Mouse (Mus musculus) 3T3-L1 (cell line): ENCODE results near the gene Ang.

Source experiments
- DNase-seq: peaks from one replicate; pipeline ENCODE4 v3.0.0-alpha.2; 2015; ENCODE audit warnings: low read depth, low spot score

Gene Ang

DNA sequence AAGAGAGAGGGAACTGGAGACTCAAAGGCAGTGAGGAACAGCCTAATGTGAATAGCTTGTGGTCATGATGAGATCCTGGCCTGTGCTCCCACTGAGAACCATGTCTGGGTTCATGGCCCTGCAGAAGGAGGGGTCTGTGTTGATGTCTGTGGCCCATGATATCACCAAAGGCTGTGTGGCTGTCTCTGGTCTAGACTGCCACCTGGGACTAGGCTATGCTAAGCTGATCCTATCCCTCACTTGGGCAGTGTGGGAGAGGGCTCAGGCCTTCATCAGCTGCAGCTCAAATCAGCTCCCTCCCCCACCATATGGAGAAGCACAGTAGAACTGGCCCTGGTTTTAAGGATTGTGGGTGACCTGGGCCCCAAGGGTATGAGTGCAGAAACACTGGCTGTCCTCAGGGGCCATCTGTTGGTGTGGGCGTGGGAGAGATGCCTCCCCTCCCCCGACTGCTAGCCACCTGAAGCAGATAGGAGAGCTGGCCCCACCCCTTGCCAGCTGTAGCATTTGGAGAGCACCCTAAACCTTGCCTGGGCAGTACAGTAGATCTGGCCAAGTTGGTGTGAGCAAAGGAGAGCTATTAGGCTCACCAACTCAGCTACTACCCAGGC is 36.8 kb downstream of the Ang start:
- DNase-seq, result no peak

DNA sequence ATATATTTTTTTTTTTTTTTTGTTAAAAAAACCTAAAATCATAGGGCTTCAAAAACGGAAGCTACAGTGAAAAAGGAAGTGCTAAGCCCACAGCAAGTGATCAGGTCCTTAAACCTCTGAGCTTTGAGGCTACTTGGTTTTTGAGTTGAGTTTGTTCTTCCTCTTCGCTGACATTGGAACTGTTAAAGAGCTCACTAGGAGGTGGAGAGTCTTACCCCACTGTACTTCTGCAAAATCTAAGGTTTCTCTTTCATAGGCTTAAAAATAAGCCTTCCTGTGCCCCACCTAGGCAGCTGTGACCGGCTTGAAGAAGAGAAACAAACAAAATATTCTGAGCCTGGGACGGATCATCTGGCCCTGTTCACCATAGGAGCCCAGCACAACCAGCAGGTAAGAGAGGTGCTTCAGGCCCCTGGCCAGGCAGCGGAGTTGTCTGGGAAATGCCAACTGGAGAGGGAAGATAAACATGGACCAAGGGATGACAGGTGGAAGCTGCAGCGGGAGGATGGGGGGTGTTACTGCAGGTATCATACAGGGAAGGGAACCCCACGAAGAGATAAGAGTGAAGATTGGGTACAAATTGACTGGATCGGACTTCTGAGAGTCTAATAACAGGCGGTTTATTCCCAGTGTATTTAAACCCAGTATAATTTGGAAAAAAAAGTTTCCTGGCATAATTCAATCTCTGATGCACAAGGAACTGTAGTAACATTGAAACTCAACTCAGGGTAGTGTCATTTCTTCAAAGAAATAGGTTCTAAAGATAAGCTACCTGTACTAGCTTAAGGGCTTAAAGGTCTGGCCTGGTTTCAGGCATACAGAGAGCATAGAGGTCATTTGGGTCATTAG is 38.0 kb downstream of the Ang start:
- no peak for DNase-seq

DNA sequence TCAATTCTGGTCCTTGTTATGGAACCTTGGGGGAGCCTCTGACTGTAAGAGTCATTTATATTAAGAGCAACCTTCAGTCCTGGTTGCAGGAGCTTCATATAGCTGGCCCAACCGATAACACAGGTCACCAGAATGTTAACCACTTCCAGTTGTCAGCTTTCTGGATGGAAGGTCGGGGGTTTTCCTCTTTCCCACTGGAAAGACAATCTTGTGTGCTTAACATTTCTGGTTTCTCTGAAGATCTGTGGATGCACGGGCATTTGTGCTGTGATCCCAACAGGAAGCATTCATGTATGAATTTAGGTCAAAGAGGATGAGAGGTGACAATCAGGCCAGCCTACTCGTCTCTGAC is 38.6 kb downstream of the Ang start:
- no peak for DNase-seq

DNA sequence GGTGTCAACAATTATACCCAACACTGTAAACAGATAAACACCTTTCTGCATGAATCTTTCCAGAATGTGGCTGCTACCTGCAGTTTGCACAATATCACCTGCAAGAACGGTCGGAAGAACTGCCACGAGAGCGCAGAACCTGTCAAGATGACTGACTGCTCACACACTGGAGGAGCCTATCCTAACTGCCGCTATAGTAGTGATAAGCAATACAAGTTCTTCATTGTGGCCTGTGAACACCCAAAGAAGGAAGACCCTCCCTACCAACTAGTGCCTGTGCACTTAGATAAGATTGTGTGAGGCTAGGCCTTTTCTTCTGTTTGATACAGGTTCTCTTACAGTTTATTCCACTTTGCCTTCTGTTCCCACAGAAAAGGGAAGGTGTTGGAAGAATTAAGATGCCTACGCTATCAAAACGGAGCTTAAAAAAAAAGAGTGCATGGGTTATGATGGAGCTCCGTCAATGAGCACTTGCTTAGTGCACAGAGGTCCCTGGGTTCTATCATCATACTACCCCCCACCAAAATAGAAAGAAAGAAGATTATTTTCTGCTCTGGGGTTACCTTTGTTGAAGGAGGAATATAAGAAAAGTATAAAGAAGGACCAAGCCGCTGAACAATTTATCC is 39.5 kb downstream of the Ang start:
- DNase-seq, result no peak

DNA sequence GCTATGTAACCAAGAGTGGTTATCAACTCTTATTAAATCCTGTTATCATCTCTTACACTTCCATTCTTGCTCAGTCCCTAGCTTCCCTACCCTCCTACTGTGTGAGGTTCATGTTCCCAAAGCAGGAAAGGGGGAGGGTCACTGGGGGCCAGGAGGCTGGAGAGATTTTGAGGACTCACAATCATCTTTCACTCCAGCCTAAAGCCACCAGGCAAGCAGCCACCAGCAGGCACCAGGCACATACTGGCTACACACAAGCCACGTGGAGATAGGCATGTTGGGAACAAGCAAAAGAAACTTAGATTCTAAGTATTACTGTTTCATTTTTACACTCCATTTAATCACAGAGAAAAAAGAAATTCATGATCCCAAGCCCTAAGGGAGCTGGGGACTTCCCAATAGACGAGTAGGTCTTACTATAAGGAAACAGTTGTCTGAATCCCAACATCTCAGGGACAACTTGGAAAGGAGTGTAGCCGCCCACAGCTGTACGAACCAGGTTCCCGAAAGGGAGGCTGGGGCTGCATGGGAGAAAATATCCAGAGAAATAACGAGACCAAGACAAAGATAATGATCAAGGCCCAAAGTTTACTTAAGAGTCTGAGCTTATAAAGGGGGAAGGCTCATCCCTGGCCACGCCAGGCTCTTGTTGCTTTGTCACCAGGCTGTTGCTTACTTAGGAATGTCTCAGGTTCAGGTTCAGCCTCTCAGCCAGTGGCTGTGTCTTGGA is 40.3 kb downstream of the Ang start:
- DNase-seq, result no peak

DNA sequence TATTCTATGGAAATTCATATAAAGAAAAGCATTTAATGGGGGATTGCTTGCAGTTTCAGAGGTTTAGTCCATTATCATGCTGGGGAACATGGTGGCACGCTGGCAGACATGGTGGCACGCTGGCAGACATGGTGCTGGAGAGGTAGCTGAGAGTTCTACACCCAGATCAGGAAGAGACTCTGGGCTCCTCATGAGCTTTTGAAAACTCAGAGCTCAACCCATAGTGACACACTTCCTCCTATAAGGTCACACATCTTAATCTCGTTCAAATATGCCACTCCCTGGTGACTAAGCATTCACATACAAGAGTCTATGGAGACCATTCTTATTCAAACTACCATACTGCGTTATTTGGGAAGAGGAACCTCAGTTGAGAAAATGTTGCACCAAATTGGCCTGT is 41.4 kb downstream of the Ang start:
- DNase-seq, result no peak

DNA sequence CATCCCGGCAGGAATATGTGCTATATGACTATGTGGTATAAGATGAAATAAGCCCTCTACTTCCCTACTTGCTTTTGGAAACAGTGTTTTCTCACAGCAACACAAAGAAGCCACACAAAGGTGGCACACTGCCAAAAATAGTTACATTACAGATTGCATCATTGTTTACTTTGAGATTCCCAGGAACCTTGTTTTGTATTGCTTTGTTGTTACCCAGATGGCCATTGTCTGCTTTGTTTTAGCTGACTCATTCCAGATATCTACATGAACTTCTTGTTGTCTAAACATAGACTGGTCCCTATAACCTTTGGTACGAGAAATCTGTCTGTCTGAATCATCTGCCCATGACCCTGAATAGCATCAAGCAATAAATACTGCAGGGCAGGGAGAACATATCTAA is 49.4 kb downstream of the Ang start:
- peak; percentile 59 for DNase-seq

DNA sequence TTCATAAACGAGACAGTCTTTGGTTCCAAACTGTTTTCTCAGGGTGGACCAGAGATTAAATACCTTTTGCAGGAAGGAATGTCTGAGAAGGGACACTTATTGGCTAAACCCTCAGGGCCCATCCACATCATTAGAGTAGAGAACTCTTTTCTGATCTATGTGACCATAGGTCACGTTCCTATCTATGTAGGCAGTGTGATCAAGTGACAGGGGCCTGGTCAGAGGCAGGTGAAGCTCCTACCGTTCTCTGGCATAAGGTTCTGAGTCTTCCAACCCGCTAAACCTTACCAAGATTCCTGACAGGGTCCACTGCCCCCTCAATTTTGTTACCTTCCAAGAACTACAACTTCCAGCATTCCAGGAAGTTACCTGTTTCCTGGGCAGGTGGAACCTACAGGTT is 51.2 kb downstream of the Ang start:
- no peak for DNase-seq

DNA sequence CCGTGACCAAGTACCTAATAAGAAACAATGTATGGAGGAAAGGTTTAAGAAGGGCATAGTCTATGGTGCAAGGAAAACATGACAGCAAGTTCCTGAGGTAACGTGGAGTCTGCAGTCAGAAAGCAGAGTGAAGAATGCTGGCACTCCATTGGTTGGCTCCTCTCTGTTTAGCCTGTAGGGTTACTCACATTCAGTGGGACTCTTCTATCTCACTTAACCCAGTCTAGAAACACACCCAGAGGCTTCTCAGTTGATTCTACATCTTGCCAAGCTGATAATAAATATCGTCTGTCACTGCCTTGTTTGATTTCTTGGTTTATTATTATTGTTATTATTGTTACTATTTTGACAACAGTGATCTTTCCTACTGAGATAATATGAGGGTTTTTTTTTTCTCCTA is 51.6 kb downstream of the Ang start:
- DNase-seq, result no peak

DNA sequence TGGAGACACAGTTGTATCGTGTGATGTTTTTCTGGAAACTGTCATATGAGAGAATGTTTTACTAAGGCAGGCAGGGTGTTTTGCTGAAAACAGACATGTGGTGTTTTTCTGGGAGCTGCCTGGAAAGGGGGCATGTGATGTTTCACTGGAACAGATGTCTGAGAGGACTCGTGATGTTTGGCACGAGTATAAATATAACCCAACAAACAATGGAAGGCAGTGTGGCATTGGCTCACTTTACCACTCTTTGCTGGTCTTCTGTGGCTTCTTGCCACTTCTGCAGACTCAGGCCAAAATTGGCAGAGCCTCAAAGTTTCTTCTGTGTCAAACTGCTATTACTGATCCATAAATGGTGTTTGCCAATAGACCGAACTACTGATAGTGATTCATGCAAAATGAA is 52.3 kb downstream of the Ang start:
- no peak for DNase-seq

DNA sequence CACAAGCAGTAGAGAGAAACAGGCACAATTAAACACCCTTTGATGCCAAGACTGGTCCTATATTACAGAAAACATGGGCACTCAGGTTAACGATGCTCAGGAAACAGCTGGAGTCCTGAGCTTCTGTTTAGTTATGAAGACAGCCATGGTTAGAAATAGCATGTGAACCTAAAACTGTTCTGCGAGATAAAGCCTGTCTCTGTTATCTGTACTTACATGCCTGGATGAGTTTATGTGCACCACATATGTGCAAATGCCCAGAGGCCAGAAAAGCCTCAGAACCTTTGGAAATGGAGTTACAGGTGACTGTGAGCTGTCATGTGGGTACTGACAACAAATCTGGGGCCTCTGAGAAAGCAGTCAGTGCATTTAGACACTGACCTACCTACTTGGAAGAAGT is 53.0 kb downstream of the Ang start:
- no peak for DNase-seq

DNA sequence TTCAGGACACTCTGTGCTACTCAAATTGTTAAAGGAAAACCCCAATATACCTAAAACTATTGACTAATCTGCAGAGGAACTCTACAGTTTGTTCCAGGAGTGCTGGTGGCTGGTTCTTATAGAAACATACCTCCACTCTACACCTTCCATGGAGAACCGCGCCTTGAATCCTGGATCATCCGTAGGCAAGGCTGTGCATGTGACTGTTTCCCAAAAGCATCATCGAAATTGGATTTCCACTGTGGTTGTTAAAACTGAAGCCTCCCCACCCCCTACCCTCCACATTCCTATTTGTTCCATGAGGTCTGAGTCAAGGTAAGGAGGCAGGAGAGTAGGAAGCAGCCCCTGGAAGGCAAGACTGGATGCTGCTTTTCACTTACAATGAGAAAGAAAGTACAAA is 53.5 kb downstream of the Ang start:
- DNase-seq, result no peak

DNA sequence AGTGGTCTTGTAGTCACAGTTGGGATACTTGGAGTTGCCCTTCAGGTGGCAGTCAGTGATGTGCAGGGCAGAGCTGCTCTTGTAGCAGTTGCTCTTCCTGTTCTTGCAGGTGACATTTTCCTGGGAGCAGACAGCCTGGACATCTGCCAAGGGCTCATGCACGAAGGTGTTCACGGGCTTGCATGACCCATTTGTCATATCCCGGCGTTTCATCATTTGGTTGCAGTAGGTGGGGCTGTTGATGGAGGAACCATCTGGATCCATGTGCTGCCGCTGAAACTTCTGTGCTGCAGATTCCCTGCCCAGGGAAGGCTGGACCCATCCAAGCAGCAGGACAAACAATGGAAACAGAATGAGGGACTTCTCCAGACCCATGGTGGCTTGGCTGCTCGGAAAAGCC is 54.6 kb downstream of the Ang start:
- DNase-seq, result no peak

DNA sequence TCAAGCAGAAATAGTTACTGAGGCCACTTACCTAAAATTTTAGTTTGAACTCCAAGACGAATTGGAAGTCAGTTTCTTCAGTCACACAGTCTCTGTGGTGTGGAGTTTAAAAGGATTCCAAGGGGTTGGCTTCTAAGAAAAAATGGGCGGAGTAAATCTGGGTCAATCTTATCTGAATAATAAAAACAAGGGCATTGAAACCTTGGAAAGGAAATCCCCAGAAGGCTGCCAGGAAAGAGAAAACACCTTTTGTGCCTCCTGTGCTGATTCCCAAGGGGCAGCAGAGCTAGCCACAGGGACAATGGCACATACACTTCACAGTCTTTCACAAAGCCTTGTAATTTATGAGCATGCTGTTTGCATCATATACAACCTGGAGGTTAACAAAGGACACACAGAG is 55.7 kb downstream of the Ang start, which contains the start of gene Rnase1:
Rnase1 (minus strand) TSS at position 101 of the 400 bp plus-strand sequence.
- DNase-seq, result no peak

DNA sequence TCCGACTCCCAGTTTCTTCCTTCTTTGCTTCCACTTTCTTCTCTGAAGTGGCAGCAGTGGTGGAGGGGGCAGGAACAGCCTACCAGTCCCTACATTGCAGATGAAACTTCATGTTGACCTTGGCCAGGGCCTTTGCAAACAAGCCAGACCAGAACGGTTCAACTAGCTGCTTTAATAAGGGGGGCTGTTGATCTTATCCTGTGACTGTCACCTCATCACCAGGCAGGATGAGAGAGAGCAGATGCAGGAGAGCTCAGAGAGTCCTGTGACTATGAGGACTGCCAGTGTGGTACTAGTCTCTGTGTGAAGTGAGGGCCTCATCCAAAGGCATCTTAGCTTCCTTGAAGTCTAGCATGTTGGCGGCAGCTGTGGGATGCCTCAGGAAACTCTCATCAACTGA is 57.1 kb downstream of the Ang start:
- no peak for DNase-seq

DNA sequence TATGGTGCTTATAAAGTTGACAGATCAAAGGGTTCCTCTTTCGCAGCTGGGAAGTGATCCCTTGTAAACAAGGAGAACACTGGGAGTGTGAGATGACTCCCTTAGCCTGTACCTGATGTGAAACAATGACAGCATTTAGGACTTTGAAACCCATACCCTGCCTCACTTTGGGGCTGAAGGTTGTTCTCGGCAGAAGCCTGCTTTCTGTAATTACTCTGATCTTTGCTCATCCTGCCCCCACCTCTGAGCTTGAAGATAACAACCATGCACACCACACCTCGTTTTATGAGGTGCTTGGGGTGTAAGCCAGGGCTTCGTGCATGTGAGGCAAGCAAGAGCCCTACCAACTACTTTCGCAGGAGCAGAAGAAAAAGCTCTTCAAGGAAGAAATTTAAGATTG is 58.2 kb downstream of the Ang start:
- no peak for DNase-seq

DNA sequence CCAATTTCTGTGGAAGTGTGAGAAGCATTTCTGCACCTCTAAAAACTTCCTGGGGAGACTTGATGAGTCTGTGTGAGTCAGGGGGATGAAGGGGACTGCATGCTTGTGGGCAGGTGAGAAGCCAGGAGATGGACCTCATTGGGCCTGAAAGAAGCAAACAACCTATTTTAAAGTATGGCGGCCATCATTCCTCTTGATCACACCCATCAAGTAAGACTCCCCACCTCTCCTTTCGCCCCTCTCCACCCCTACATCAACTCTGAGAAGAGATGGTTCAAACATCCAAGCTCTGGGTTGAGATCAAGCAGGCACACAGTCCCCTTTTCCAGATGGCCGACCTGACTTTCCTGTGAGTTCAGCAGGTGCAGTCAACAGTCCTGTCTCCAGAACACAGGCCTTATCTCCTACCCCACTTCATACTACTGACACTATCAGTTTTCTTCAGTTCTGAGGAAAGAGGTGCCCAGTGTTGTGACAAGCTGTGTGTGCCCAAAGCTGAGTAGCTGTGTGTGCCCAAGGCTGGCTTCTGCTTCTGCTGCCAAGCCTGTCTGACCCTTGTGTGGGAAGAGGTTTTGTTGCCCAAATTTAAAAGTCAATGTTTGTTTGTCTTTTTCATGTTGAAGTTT is 59.4 kb downstream of the Ang start:
- DNase-seq, result no peak
